Mouse (Mus musculus) layer of hippocampus, adult 9-10 months (tissue): ENCODE results near the gene Cbwd1.
"Not testable (repeated sequence)": the region's sequence is repeated elsewhere in the genome, so short reads cannot be mapped to it uniquely, and the experiment has no call there.

Source experiments
- DNase-seq: peaks from one replicate; pipeline ENCODE4 v3.0.0; 2022; ENCODE audit warnings: low spot score

Gene Cbwd1

GRCm38 (mm10) chr19:24897006-24897895, 64.2 kb downstream of the Cbwd1 start:
- no peak for DNase-seq

- DNase-seq: no peak
These were observed 64.9 kb downstream of the Cbwd1 start for GRCm38 (mm10) chr19:24896536-24896935.

GRCm38 (mm10) chr19:24886888-24887287, 74.5 kb downstream of the Cbwd1 start:
- DNase-seq: no peak

GRCm38 (mm10) chr19:24885504-24885903, 75.9 kb downstream of the Cbwd1 start:
- peak; percentile 45 for DNase-seq

- DNase-seq: no peak
These were observed 80.2 kb downstream of the Cbwd1 start for GRCm38 (mm10) chr19:24881237-24881636.

GRCm38 (mm10) chr19:24875129-24875870, 86.1 kb downstream of the Cbwd1 start, which contains the start of gene Gm10053:
Gene Gm10053, plus strand, starts transcription at chr19:24875686.
- DNase-seq: not testable (repeated sequence)

GRCm38 (mm10) chr19:24873873-24874272, 87.5 kb downstream of the Cbwd1 start:
- DNase-seq: no peak

GRCm38 (mm10) chr19:24871037-24871635, 90.3 kb downstream of the Cbwd1 start:
- DNase-seq: peak; percentile 51
